Mouse (Mus musculus) erythroblast, adult 5-6 weeks (primary cell): Measurements from ENCODE around the gene Apoc1. TPM values are rescaled to one million over a fixed set of nuclear protein-coding genes. Genes with fewer than 3 reads are reported as not detected.
"Not testable (repeated sequence)": the region's sequence is repeated elsewhere in the genome, so short reads cannot be mapped to it uniquely, and the experiment has no call there.

Experiments used
- ATAC-seq: replicated peaks from 2 replicates; pipeline ENCODE4 v1.8.0; 2016; ENCODE audit warnings: moderate number of reproducible peaks, mild to moderate bottlenecking, moderate TSS enrichment, inconsistent platforms; ENCODE audit not compliant: poor library complexity, low FRiP score, severe bottlenecking
- total RNA-seq, 2 experiments: library from RNA; stranded (forward) in 1 of 2; stranded (reverse) in 1 of 2; fragments of 150-400 nt in 1 of 2; fragments of 200-764, 138-1000 nt in 1 of 2; gene quantifications; 2 replicates each; pipeline versions ENCODE4 v1.2.3 to v1.2.4; 2015 to 2017; ENCODE audit warnings: low replicate concordance in 2 of 2

The Apoc1 gene
- total RNA-seq, 2 experiments from 2014 or later: 3.6 to 5.8 TPM

DNA sequence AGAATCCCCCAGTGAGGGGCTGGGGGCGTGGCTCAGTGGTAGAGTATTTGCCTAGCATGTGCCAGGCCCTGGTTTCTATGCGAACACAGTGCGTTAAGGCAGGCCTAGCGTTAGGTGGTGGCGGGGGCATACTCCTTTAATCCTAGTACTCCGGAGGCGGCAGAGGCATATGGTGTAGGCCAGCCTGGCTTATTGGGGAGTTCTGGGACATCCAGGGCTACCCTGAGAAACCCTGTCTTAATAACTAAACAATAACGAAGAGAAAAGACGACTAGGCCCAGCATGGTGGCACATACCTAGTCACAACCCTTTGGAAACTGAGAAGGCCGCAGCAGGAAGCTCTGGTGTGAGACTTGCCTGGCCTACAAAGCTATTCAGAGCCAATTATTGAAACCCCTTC lies 4.4 kb downstream of the Apoc1 start:
- ATAC-seq: no peak

DNA sequence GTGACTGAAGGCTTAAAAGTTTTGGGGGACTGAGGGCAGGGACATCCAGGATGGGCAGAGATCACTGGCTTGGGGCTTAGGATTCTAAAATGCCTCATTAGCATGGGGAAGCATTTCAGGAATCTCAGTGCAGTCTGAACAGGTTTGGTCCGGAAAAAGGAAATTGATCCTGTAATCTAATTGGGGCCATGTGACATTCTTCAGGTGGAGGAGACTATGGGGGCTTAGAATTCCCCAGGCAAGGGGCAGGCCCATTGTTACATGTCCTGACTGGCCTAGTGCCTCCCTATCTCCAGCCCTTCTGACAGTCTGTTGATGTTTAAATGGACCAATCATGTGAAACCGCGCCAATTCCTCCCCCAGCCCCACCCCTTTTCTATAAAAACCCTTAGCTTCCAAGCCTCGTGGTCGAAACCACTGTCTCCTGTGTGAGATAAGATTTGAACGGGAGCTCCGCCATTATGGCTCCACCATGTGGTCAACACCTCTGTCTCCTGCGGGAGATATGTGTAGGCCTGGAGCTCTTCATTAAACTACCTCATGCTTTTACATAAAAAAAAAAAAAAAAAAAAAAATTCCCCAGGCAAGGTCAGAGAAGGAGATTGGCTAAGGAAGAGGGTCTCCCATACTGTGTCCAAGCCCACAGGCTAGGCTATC lies 5.4 kb downstream of the Apoc1 start:
- not testable (repeated sequence) for ATAC-seq

DNA sequence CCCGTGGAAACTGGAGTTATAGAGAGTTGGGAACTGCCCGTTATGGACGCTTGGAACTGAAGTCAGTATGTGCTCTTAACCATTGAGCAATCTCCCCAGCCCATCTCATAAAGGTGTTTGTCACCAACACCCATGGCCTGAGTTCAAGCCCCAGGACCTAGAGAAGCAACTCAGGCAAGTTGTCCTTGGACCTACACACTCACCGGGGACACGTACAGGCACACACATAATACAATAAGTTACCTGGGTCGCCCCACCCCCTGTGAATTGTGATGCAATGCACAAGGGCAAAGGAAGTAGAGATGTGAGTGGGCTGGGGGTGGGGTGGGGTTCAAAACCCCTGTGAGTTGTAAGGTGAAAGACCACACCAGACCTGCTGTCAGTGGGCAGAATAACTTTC lies 5.9 kb downstream of the Apoc1 start:
- no peak for ATAC-seq

DNA sequence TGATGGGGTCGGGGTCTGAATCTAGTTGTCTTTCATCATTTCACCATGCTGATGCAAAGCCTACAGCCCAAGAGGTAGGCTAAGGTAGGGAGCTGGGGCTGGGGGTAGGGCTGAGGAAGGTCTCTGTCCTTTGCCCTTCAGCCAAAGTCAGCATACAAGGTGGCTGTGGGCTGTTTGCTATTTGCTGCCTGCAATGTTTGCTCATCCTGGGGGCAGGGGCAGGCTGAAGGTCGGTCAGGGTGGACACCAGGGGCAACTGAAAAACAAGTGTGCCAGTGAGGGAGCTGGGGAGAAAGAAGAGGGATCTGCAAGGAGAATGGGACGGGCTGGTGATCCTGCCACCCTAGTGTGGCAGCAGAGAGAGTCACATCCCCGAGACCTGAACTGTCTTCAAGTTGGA lies 7.1 kb downstream of the Apoc1 start:
- no peak for ATAC-seq

DNA sequence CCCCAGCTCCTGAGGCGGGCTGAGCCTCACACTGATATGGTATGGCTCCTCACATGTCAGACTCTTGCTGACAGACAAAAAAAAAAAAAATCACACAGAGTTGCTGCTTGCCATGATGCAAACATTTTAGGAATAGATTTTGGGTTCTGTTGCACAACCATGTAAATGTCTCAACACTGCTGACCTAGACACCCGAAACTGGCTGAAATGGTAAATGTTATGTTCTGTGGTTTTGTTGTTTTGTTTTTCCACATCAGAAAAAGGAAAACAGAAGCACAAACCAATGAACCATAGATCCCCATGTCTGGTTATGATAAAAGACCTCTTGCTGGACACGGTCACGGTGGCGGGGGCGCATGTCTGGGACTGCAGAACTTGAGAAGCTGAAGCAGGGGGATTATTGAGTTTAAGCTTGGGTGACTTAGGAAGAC lies 8.7 kb downstream of the Apoc1 start:
- ATAC-seq: no peak

DNA sequence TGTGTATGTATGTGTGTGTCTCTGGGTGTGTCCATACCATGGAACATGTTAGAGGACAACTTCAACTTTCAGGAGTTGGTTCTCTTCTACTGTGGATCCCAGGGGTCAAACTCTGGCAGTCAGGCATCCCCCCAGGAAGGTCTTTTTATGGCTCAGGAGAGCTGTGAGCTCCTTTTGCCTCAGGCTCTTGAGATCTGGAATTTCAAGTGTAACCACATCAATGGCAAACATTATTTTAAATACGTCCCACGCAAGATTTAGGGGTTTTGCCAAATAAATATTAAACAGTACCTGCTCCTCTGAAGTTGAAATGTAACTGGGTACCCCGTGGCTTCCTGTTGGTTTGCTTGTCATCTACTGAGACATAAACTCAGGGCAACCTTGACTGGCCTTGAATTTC lies 9.5 kb downstream of the Apoc1 start:
- ATAC-seq: no peak

DNA sequence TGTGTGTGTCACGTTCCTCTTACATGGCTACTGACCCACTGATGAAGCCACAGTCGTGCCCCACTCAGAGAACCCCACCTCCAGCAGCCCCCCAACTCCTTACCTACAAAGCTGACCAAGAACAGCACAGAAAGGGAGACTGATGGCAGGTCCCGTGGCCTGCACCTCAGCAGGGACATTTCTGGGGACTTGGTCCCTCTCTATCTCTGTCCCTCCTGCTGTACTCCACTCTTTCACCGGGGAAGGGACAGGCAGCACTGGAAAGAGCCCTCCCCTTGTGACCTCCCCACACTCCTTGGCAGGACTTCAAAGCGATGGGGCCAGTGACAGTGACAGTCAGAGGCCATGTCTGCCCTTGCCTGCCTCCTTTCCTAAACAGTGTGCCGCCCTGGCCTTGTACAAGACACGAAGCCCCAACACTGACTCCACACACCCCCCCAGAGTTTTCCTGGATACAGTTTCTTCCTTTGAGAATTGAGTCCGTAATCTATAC lies 11.2 kb downstream of the Apoc1 start, which contains the start of the genes Gm44805 and Apoc4:
TSS of gene Gm44805 (minus strand) at position 222 of the 493 bp plus-strand sequence.
TSS of gene Apoc4 (minus strand) at position 278 of the 493 bp plus-strand sequence.
- 0 out of 2 replicates have a peak, but pooled peaks have one; percentile 24 for ATAC-seq

DNA sequence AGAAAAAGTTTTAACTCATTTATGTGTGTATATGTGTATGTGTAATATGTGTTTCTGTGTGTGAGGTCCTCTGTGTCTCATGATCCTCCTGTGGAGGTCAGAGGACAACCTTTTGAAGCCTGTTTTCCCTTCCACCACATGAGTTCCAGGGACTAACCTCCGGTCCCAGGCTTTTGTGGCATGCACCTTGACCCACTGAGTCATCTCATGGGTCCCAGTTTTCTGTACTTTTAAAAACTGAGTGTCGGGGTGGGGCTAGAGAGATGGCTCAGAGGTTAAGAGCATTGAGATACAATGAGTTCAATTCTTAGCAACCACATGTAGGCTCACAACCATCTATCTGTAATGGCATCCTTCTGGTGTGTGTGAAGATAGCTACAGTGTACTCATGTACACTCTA lies 11.8 kb downstream of the Apoc1 start:
- no peak for ATAC-seq

DNA sequence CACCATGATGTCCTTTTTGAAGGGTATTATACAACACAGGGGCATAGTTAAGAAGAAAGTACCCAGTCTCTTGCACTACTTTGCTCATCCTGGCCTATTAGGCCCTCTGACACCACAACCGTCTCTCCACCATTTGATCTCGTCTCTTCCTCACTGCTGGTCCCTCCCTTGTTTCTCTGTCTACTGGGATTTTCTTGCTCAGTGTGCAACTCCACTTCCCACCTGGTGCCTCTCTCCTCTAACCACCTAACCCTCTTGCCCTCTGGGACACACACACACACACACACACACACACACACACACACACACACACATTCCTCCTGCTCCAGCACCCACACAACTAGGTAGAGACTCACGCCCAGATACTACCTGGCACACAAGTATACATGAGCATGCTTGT lies 13.6 kb downstream of the Apoc1 start:
- no peak for ATAC-seq

DNA sequence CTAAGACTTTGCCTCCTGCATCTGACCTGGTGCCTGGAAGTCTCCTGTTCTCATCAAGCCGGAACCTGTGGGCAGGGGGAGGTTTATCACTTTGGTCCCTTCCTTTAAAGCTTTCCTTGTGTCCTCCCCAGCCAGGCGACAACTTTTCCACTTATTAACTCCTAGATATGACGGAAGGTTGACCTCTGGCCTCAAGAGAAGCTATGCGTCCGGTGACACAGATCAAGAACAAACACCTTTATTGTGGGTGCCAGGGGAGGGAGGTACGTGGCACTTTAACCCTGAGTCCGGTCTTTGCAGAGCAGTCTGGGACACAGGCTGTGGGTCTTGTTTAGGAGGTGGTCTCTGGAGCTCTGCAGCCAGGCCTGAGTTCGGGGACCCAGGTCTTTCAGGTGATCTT lies 14.6 kb downstream of the Apoc1 start, which contains the start of gene Apoc2:
TSS of gene Apoc2 (minus strand) at position 70 of the 400 bp plus-strand sequence.
- ATAC-seq: no peak

DNA sequence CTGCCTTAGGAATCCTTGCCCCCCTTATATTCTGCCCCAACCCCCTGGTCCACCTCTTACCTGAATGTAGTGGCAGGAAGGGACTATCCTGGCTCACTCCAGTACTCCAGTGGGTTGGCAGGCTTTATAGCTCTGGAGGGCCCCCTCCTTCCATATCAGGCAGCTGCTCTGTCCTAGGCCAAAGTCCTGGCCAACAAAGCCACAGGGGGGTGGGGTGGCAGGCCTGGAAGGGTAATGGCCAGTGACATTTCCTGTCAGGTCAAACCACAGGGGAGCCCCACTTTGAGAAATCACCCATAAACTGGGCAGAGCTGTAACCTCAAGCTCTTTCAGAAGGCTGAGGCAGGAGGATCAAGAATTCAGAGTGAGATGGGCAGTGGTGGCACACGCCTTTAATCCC lies 15.8 kb downstream of the Apoc1 start:
- no peak for ATAC-seq

DNA sequence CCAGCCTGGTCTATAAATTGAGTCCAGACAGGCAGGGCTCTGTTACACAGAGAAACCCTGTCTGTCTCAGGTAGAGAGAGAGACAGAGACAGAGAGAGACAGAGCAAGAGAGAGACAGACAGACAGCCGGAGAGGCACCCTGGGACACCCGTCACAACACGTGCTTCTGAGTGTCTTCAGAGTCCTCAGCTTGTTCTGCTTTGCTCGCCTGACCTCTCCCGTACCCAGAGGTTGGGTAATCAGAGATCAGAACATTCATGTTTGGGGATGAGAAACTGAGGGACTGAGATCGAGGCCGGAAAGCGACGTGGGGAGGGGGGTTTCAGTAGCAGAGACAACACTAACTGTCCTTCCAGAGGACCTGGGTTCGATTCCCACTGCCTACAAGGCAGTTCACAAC lies 16.6 kb downstream of the Apoc1 start:
- no peak for ATAC-seq

DNA sequence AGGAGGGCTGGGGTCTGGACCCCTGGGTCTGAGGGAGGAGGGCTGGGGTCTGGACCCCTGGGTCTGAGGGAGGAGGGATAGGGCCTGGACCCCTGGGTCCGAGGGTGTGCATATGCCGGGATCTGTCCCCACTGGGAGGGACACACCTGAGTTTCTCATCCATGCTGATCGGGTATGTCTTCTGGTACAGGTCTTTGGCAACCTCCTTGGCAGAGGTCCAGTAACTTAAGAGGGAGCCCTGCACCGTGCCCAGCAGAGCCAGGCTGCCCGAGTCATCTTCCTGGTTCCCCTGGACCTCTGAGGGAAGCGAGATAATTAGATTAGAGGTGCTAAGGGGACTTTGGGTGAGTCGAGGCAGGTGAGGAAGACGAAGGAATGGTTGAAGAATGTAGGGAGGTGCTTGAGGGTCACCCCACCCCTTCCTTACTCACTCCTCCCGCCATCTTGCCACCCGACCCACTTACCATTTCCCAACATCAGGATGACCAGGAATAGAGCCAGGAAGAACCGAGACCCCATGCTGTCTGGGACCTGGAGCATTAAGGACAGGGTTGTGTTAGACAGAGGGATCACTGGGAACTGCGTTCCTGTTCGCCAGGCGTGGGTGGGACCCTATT lies 19.3 kb downstream of the Apoc1 start:
- no peak for ATAC-seq

DNA sequence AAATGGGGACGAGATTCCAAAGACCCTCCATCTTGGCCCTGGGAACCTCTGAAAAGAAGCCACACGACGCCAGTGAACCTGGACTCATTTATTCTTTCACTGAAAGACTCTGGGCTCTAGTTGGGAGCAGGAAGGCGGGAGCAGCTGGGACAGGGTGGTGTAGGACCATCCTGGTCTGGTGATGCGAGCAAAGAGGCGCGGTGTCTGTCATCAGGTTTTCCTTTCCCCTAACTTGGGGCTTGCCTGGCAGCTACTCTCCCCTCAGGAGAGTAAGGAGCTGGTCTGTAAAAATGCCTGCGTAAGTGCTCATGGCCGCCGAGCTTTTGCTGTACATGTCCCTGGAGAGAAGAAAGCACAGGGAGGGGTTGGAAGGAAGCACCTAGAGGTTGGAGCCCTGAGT lies 20.9 kb downstream of the Apoc1 start:
- no peak for ATAC-seq

DNA sequence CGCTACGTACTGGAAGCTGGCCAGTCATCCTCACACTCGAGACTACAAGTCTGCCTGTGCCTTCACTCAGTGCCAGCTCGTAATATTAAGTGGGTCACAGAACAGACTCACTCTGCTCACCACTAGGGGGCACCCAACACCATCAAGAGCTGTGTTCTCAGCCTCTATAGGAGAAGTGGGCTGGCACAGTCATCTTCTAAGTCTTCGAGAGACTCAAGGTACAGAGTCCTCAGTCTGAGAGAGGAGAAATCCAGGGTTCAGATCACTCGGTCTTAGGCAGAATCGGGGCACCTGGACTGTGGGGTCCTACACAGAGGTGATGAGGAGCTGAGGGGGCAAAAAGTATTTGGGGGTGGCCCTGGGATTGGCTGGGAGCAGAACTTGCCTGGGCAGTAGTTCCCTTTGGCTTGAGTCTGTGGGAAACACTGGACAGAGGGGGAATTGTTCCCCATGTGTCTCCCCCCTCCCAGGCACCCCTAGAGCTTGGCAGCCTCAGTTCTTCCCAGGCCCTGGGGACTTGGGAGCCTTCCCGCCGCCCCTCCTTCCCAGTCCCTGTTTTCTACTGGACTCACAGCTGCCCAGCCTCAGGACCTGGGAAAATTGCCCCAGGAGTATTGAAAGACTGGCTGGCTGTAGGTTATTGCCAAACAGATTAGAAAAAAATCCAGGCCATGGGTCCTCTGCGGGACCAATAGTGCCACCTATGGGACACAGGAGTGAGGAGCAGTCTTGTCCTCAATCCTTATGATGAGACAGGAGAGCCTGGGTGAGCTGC lies 23.3 kb downstream of the Apoc1 start:
- peak; percentile 56 for ATAC-seq

DNA sequence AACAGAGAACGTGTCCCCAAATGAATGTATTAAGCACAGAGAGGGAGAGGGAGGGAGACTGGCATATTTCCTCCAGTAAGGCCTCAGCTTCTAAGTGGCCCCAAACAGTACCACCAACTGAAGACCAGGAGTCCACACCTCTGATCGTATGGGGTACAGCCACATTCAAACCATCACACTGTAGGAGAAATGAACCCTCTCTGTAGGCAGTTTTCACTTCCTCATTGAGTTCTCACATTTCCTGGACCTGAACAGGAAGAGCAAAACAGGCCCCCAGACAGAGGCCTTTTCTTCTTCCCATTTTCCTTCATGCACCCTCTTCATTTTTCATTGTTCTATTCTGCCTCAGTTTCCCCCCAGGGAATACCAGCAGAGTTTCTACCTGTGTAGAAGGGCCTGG lies 25.0 kb downstream of the Apoc1 start:
- no peak for ATAC-seq

DNA sequence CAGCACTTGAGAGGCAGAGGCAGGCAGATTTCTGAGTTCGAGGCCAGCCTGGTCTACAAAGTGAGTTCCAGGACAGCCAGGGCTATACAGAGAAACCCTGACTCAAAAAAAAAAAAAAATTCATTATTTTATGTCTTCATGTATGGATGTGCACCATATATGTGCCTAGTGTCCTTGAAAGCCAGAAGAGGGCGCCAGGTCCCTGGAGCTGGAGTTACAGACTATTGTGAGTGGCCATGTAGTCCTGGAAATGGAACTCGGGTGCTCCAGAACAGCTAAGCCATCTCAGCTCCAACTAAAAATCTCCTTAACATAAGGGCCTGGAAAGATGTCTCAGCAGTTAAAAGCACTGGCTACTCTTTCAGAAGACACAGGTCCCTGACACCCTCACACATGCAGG lies 25.7 kb downstream of the Apoc1 start:
- no peak for ATAC-seq

DNA sequence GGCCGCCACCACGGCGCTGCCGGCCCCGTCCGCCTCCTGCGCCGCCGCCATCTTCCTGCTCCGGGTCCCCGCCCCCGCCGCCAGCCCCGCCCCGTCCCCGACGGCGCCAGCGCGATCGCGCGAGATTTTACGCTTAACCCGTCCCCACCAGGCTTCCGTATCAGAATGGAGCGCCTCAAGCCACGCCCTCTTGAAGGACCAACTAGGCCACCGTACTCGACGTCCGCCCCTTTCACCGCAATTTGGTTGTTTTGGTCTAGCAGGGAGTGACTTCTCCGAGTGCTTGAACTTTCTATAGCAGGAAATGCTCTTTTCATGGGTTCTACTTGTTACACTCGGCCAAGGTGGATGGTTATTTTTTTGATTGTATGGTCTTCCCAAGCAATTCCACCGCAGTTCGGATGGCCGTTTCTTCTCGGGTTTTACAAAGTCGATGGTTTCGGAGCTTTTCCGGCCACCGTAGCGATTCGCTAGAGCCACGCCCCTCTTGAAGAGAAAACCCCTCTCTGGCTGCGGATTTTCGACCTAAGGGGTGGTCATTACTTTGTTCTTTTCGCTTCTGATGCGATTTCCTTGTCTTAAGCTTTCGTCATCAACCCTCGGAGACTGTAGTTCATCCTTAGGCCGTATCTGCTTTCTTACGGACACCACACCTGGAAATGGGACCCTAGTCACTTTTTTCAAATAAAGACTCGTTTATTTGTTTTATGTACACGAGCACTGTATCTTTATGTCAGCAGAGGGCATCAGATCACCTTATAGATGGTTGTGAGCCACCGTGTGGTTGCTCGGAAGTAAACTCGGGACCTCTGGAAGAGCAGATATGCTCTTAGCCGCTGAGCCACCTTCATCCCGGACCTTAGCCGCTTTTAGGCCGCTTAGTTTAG lies 27.3 kb downstream of the Apoc1 start, which contains the start of gene Clptm1:
TSS of gene Clptm1 (minus strand) at position 79 of the 887 bp plus-strand sequence.
- peak; percentile 86 for ATAC-seq

DNA sequence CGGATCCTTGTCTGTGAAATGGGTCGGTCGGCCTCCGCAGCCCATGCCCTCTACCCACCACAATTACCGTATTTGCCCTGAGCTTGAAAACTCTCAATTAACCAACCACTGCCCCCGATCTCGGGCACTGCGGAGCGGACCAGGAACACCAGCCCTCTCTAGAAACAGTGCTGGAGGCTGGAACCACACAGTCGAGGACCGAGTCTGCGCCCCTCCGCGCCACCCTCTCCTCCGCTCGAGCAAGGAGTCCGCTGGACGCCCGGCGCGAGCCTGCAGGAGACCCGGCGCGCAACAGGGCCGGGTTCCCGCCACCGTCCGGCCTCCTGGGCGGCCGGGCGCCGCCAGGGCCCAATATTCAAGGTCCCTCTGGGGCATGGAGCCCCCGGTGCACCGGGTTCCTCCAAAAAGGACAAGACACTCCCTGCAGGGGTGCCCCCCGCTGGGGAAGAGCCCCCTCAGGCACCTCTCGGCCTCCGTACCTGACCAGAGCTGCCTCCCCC lies 28.0 kb downstream of the Apoc1 start:
- ATAC-seq: peak; percentile 16
